In the genomic region with DNA sequence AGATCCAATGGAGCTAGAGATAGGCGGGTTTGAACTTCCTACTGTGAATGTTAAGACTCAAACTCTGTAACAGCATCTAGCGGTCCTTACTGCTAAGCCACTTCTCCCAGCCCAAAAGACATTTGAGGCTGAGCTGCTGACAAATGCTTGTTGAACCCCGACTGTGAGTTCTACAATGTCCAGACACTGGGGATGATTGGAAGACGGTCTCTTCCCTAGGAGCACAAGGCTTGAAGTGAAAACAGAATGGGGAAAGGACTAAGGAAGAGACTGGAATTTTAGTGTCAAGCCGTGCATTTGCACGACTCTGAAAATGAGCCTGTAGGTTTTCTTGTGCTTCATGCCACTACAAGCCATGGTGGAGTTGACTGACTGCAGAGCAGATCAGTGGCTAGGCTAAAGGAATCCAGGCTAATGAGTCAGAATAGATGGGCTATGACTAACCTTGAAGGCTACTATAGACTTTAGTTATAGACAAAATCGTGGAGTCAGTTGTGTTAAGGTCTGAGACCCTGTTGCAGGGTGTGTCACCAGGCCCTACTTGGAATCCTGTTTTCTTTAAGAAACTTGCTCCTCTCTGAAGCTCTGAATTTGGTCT, we compare ENCODE assay signal across 9 mouse cellular contexts. TPM values are rescaled to one million over a fixed set of nuclear protein-coding genes. Genes with fewer than 3 reads are reported as not detected.
A peak's percentile ranks its signal among the peaks of the same experiment; 100 is the strongest.
DNase-seq lines count a peak whose midpoint lies in the region; ATAC-seq and TF ChIP-seq lines count a peak whose summit lies in the region.
"Had no signal": no experiment of that assay in that cellular context is flagged by ENCODE, and none has a peak within 500 bp of the region (broad histone marks: within the 10 kb centered on the region; RNA-seq: fewer than 3 reads in every experiment).

No protein-coding gene starts in this region.

- peak overlapping the region; percentile 69 for H3K4me2 ChIP-seq in forebrain, postnatal 0 days (ENCODE audit: low read depth)
- peak overlapping the region; percentile 82 for H3K4me2 ChIP-seq in liver, embryonic 16.5 days (ENCODE audit: low read depth, low read length)

- WGBS in heart, adult 2 months, result 59% methylated on average over 7 of the region's 7 CpGs
- WGBS in forebrain, postnatal 0 days, result 60% methylated on average over 7 of the region's 7 CpGs
- WGBS in liver, embryonic 16.5 days (ENCODE audit: insufficient replicate concordance), result 54% methylated on average over 7 of the region's 7 CpGs

- H3K4me1 ChIP-seq in heart, adult 2 months (ENCODE audit: control insufficient read depth, insufficient read depth, low read length), result peaks cover 3% of the 10 kb centered on the region
- peaks cover 48% of the 10 kb centered on the region for H3K4me1 ChIP-seq in E14TG2a.4 (replicated peaks; ENCODE audit: low read depth, low read length)
- H3K4me1 ChIP-seq in forebrain, postnatal 0 days (ENCODE audit: insufficient read depth), result peaks cover 7% of the 10 kb centered on the region; the same call in 1 of the 2 replicates
- H3K4me1 ChIP-seq in liver, embryonic 16.5 days (ENCODE audit: control insufficient read depth, low read depth, low read length), result peaks cover 24% of the 10 kb centered on the region

- H3K27me3 ChIP-seq in heart, adult 2 months (ENCODE audit: control insufficient read depth, insufficient read depth, low read length), result no peaks in the 10 kb centered on the region
- no peaks in the 10 kb centered on the region for H3K27me3 ChIP-seq in E14TG2a.4 (ENCODE audit: insufficient read depth, low read length)
- H3K27me3 ChIP-seq in forebrain, postnatal 0 days (ENCODE audit: insufficient read depth, low read length), result no peaks in the 10 kb centered on the region
- no peaks in the 10 kb centered on the region for H3K27me3 ChIP-seq in liver, embryonic 16.5 days (ENCODE audit: control insufficient read depth, insufficient read depth, low read depth, low read length)

- H3K9ac ChIP-seq in heart, adult 2 months (ENCODE audit: low read depth, low read length), result peak overlapping the region; percentile 6; the same call in 1 of the 2 replicates
- H3K9ac ChIP-seq in forebrain, postnatal 0 days, result peak overlapping the region; percentile 33; the same call in 1 of the 2 replicates
- peak overlapping the region; percentile 73; the same call in 1 of the 2 replicates for H3K9ac ChIP-seq in liver, embryonic 16.5 days (ENCODE audit: low read depth, low read length)

- H3K79me2 ChIP-seq in heart, adult 2 months (replicated peaks; ENCODE audit: control insufficient read depth, insufficient read depth, low read length), result peaks cover 3% of the 10 kb centered on the region

- H3K36me3 ChIP-seq in heart, adult 2 months (ENCODE audit: control insufficient read depth, insufficient read depth, low read length), result no peaks in the 10 kb centered on the region; the same call in 1 of the 2 replicates
- H3K36me3 ChIP-seq in E14TG2a.4 (ENCODE audit: insufficient read depth, low read length), result peaks cover 30% of the 10 kb centered on the region
- peaks cover 12% of the 10 kb centered on the region for H3K36me3 ChIP-seq in forebrain, postnatal 0 days (ENCODE audit: insufficient read depth)
- H3K36me3 ChIP-seq in liver, embryonic 16.5 days (ENCODE audit: control insufficient read depth, insufficient read depth), result peaks cover 6% of the 10 kb centered on the region; the same call in 1 of the 2 replicates

- TF ChIP-seq EP300 in heart, adult 2 months (IDR thresholded peaks at IDR 0.05; ENCODE audit: insufficient read depth, low read depth, low read length), result no peak

- H3K27ac ChIP-seq in heart, adult 2 months, result peak overlapping the region; percentile 6; the same call in 1 of the 2 replicates
- no peak overlapping the region for H3K27ac ChIP-seq in forebrain, postnatal 0 days (ENCODE audit: low read depth, low read length)
- H3K27ac ChIP-seq in liver, embryonic 16.5 days (ENCODE audit: low read length), result no peak overlapping the region

- ATAC-seq in forebrain, postnatal 0 days, result no peak
- ATAC-seq in liver, embryonic 16.5 days (ENCODE audit: low read depth), result no peak

- peak overlapping the region; percentile 89 for H3K4me3 ChIP-seq in heart, adult 2 months
- H3K4me3 ChIP-seq in E14TG2a.4 (replicated peaks; ENCODE audit: low read length), result peak overlapping the region; percentile 100
- H3K4me3 ChIP-seq in forebrain, postnatal 0 days (ENCODE audit: low read depth, low read length), result peak overlapping the region; percentile 69
- peak overlapping the region; percentile 80 for H3K4me3 ChIP-seq in liver, embryonic 16.5 days (ENCODE audit: low read depth, low read length)

- no peak for TF ChIP-seq POLR2A in heart, adult 2 months (IDR thresholded peaks at IDR 0.05; ENCODE audit: insufficient read depth, low read depth, low read length)

- TF ChIP-seq CTCF in heart, adult 2 months (IDR thresholded peaks at IDR 0.05), result no peak
- no peak for TF ChIP-seq CTCF in E14TG2a.4 (conservative IDR thresholded peaks at IDR 0.05; ENCODE audit: low read length)
- no peak for TF ChIP-seq CTCF in forebrain, postnatal 0 days (IDR thresholded peaks at IDR 0.05; ENCODE audit: low read depth)

- no peaks in the 10 kb centered on the region for H3K9me3 ChIP-seq in E14TG2a.4 (ENCODE audit: low read length)
- no peaks in the 10 kb centered on the region for H3K9me3 ChIP-seq in forebrain, postnatal 0 days (ENCODE audit: low read length)
- no peaks in the 10 kb centered on the region for H3K9me3 ChIP-seq in liver, embryonic 16.5 days (replicated peaks; ENCODE audit: control insufficient read depth, low read length)

- intact Hi-C loops in heart, adult 2 months (cut with DNase I), result loop anchor here (5.0 kb wide), 1 partner anchor 265 kb away; no protein-coding TSS in a partner anchor

- DNase-seq in heart, adult 2 months, result no peak
- DNase-seq in heart, adult 8-10 months (ENCODE audit: low spot score), result no peak
- DNase-seq in forebrain, postnatal 0 days, result no peak
- no peak for DNase-seq in gastrocnemius, postnatal 25 days
- DNase-seq in spleen, postnatal 10 days (ENCODE audit: low spot score in 2 of 2), result no peak
- DNase-seq in layer of hippocampus, adult 18-20 months (ENCODE audit: low spot score in 2 of 2), result no peak

RNA-seq across cellular contexts. Expression of gene Znhit3, which starts 0.6 kb away (rescaled TPM):
- 10 to 100 TPM in 1 of 2 experiments, 1 to 10 TPM in 1; 8.7 to 11.6 TPM for total RNA-seq in heart, adult 2 months (2021)
- 8.8 and 13.0 TPM in 2 replicates for polyA plus RNA-seq in heart, adult 2 months (2012; rRNA removed)
- total RNA-seq in heart, adult 8-10 months (2022), result 10 to 100 TPM in 3 of 4 experiments, 1 to 10 TPM in 1; 9.6 to 12.6 (median 12.1) TPM
- 40.0 and 50.7 TPM in 2 replicates for total RNA-seq in forebrain, postnatal 0 days (2014; rRNA removed)
- polyA plus RNA-seq in forebrain, postnatal 0 days (2015; fragmentation: Nextera tagmentation; extraction: Ambion mirVana), result 83.9 and 96.1 TPM in 2 replicates
- 27.4 and 32.1 TPM in 2 replicates for polyA plus RNA-seq in liver, embryonic 16.5 days (2015; fragmentation: Nextera tagmentation; extraction: Ambion mirVana)
- total RNA-seq in gastrocnemius, postnatal 25 days (2021), result 10 to 100 TPM in 1 of 2 experiments, 1 to 10 TPM in 1; 9.6 to 10.2 TPM
- 10 to 100 TPM; 29.3 to 30.0 TPM for total RNA-seq in layer of hippocampus, adult 18-20 months (2021)

RNA-seq across cellular contexts. Expression of gene Pigw, which starts 36.7 kb away (rescaled TPM):
- 1 to 10 TPM; 5.6 to 6.3 TPM for total RNA-seq in heart, adult 2 months (2021)
- 2.3 and 5.3 TPM in 2 replicates for polyA plus RNA-seq in heart, adult 2 months (2012; rRNA removed)
- total RNA-seq in heart, adult 8-10 months (2022), result 1 to 10 TPM; 5.8 to 6.7 (median 6.7) TPM
- 2.8 and 3.3 TPM in 2 replicates for total RNA-seq in forebrain, postnatal 0 days (2014; rRNA removed)
- polyA plus RNA-seq in forebrain, postnatal 0 days (2015; fragmentation: Nextera tagmentation; extraction: Ambion mirVana), result 1.3 and 2.3 TPM in 2 replicates
- polyA plus RNA-seq in liver, embryonic 16.5 days (2015; fragmentation: Nextera tagmentation; extraction: Ambion mirVana), result 1.3 and 1.4 TPM in 2 replicates
- 1 to 10 TPM; 4.6 to 5.1 TPM for total RNA-seq in gastrocnemius, postnatal 25 days (2021)
- total RNA-seq in layer of hippocampus, adult 18-20 months (2021), result 1 to 10 TPM; 7.1 to 7.5 TPM

RNA-seq across cellular contexts. Expression of gene Myo19, which starts 36.9 kb away (rescaled TPM):
- 1 to 10 TPM; 5.7 to 5.9 TPM for total RNA-seq in heart, adult 2 months (2021)
- polyA plus RNA-seq in heart, adult 2 months (2012; rRNA removed), result 7.5 and 10.4 TPM in 2 replicates
- 1 to 10 TPM; 4.4 to 6.2 (median 5.4) TPM for total RNA-seq in heart, adult 8-10 months (2022)
- total RNA-seq in forebrain, postnatal 0 days (2014; rRNA removed), result 7.5 TPM in 2 replicates
- 3.0 and 3.6 TPM in 2 replicates for polyA plus RNA-seq in forebrain, postnatal 0 days (2015; fragmentation: Nextera tagmentation; extraction: Ambion mirVana)
- 3.0 and 3.3 TPM in 2 replicates for polyA plus RNA-seq in liver, embryonic 16.5 days (2015; fragmentation: Nextera tagmentation; extraction: Ambion mirVana)
- total RNA-seq in gastrocnemius, postnatal 25 days (2021), result 1 to 10 TPM; 3.6 to 4.0 TPM
- 1 to 10 TPM; 7.4 to 7.9 TPM for total RNA-seq in layer of hippocampus, adult 18-20 months (2021)

RNA-seq across cellular contexts. Expression of gene Car4, which starts 40.8 kb away (rescaled TPM):
- total RNA-seq in heart, adult 2 months (2021), result 10 to 100 TPM; 29.3 to 40.9 TPM
- polyA plus RNA-seq in heart, adult 2 months (2012; rRNA removed), result 23.0 and 40.2 TPM in 2 replicates
- 10 to 100 TPM; 25.1 to 33.9 (median 27.0) TPM for total RNA-seq in heart, adult 8-10 months (2022)
- total RNA-seq in forebrain, postnatal 0 days (2014; rRNA removed), result 1.2 and 4.2 TPM in 2 replicates
- 10.6 and 12.8 TPM in 2 replicates for polyA plus RNA-seq in forebrain, postnatal 0 days (2015; fragmentation: Nextera tagmentation; extraction: Ambion mirVana)
- polyA plus RNA-seq in liver, embryonic 16.5 days (2015; fragmentation: Nextera tagmentation; extraction: Ambion mirVana), result not detected in 2 replicates
- 10 to 100 TPM; 10.2 to 13.5 TPM for total RNA-seq in gastrocnemius, postnatal 25 days (2021)
- total RNA-seq in layer of hippocampus, adult 18-20 months (2021), result 10 to 100 TPM; 65.3 to 71.2 TPM
- total RNA-seq: megakaryocyte-erythroid progenitor cell, adult 5-6 weeks had no signal

RNA-seq across cellular contexts. Expression of gene Ggnbp2, which starts 46.2 kb away (rescaled TPM):
- 10 to 100 TPM; 47.9 to 54.9 TPM for total RNA-seq in heart, adult 2 months (2021)
- 22.9 and 39.2 TPM in 2 replicates for polyA plus RNA-seq in heart, adult 2 months (2012; rRNA removed)
- total RNA-seq in heart, adult 8-10 months (2022), result 10 to 100 TPM; 46.1 to 53.6 (median 50.1) TPM
- total RNA-seq in forebrain, postnatal 0 days (2014; rRNA removed), result 58.4 and 70.8 TPM in 2 replicates
- polyA plus RNA-seq in forebrain, postnatal 0 days (2015; fragmentation: Nextera tagmentation; extraction: Ambion mirVana), result 47.6 and 68.2 TPM in 2 replicates
- polyA plus RNA-seq in liver, embryonic 16.5 days (2015; fragmentation: Nextera tagmentation; extraction: Ambion mirVana), result 48.4 and 50.3 TPM in 2 replicates
- total RNA-seq in gastrocnemius, postnatal 25 days (2021), result 10 to 100 TPM; 27.9 to 34.0 TPM
- 10 to 100 TPM; 80.6 to 88.2 TPM for total RNA-seq in layer of hippocampus, adult 18-20 months (2021)

Comparison
In these comparisons a context has a peak if more than half of its experiments do, and no peak if none do; other contexts are left out.
1. H3K9ac ChIP-seq: peak in every context shown above with its lines; median percentile 73 in liver, embryonic 16.5 days; 33 in forebrain, postnatal 0 days; 6 in heart, adult 2 months.